Mouse (Mus musculus): ENCODE data around the gene Cyct.

- TF ChIP-seq ZKSCAN1 (IDR thresholded peaks at IDR 0.05; ENCODE audit: borderline replicate concordance, low read depth, low read length) (no peak), CTCF (conservative IDR thresholded peaks at IDR 0.05 in 1 of 2, IDR thresholded peaks at IDR 0.05 in 1 of 2; ENCODE audit: low read depth in 2 of 2, low read length in 2 of 2) (no peak), MAFK (IDR thresholded peaks at IDR 0.05; ENCODE audit: insufficient replicate concordance, low read length) (no peak), E2F4 (IDR thresholded peaks at IDR 0.05; ENCODE audit: insufficient replicate concordance, low read depth, low read length) (no peak), ELF1 (IDR thresholded peaks at IDR 0.05; ENCODE audit: low read depth, low read length) (no peak), ZC3H11A (IDR thresholded peaks at IDR 0.05; ENCODE audit: low read depth, low read length) (no peak), HCFC1 (IDR thresholded peaks at IDR 0.05; ENCODE audit: low read depth, low read length) (no peak), CHD2 (IDR thresholded peaks at IDR 0.05; ENCODE audit: low read length) (no peak)
Observed at GRCm38 (mm10) chr2:76319231-76319630, 41.0 kb downstream of the Cyct start.

Measured in CH12.LX (cell line).